Comparison of ENCODE assay signal across 7 mouse cellular contexts in the genomic region with DNA sequence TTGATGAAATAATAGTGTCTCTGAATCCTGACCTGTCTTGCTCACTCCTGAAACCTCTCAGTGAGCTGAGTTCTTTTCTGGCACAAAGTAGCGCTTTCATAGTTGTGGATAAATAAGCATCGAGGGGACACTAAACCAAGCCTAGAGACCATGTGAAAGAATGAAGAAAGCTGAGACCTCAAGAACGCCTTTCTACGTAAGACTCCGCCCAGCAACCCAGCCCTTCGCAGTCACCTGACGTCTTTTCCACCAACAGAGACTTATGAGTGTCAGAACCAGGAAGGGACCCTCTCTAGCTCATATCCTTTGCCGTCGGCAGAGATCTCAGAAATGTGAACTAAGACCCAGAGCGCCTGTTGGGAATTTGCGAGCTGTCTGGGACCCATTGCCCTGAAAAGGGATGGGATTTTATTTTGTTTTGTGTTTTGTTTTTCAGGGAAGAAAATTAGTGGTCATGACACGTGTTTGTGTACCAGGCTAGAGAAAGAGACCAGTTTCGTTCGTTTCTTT. TPM values are rescaled to one million over a fixed set of nuclear protein-coding genes. Genes with fewer than 3 reads are reported as not detected.
A peak's percentile ranks its signal among the peaks of the same experiment; 100 is the strongest.
DNase-seq lines count a peak whose midpoint lies in the region; ATAC-seq and TF ChIP-seq lines count a peak whose summit lies in the region.

No protein-coding gene starts in this region.

- H3K27ac ChIP-seq in hindbrain, embryonic 15.5 days (replicated peaks), result peak overlapping the region; percentile 79
- H3K27ac ChIP-seq in left cerebral cortex, adult 2 months, result peak overlapping the region; percentile 76

- intact Hi-C loops in left cerebral cortex, adult 2 months (cut with DNase I), result loop anchor here (1.0 to 10.0 kb wide), 3 partner anchors 82 to 287 kb away; a partner anchor contains a TSS

- no peak for TF ChIP-seq CTCF in left cerebral cortex, adult 2 months (IDR thresholded peaks at IDR 0.05)

- H3K4me2 ChIP-seq in hindbrain, embryonic 15.5 days, result peak overlapping the region; percentile 66

- H3K4me1 ChIP-seq in hindbrain, embryonic 15.5 days (replicated peaks), result peaks cover 24% of the 10 kb centered on the region
- peaks cover 52% of the 10 kb centered on the region for H3K4me1 ChIP-seq in megakaryocyte, embryonic 14.5 days

- peak; percentile 80 for ATAC-seq in hindbrain, embryonic 15.5 days (ENCODE audit: low FRiP score, low read depth)

- no peaks in the 10 kb centered on the region for H3K36me3 ChIP-seq in hindbrain, embryonic 15.5 days
- no peaks in the 10 kb centered on the region for H3K36me3 ChIP-seq in megakaryocyte, embryonic 14.5 days (replicated peaks; ENCODE audit: low read length)

- peaks cover under 1% of the 10 kb centered on the region; the same call in 1 of the 2 replicates for H3K27me3 ChIP-seq in hindbrain, embryonic 15.5 days
- no peaks in the 10 kb centered on the region for H3K27me3 ChIP-seq in megakaryocyte, embryonic 14.5 days (replicated peaks)

- H3K4me3 ChIP-seq in hindbrain, embryonic 15.5 days, result peak overlapping the region; percentile 52
- peak overlapping the region; percentile 61 for H3K4me3 ChIP-seq in left cerebral cortex, adult 2 months
- peak overlapping the region; percentile 91 for H3K4me3 ChIP-seq in megakaryocyte, embryonic 14.5 days (replicated peaks)

- H3K9ac ChIP-seq in hindbrain, embryonic 15.5 days, result peak overlapping the region; percentile 42

- DNase-seq in adipocyte (ENCODE audit: low spot score), result peak; percentile 76
- DNase-seq in cerebellum, postnatal 25 days, result peak; percentile 73 to 75
- DNase-seq in frontal cortex, postnatal 36 days (ENCODE audit: low spot score in 2 of 2), result peak; percentile 57 to 74
- peak; percentile 48 to 64 for DNase-seq in left cerebral cortex, adult 2 months (ENCODE audit: extremely low spot score in 1 of 2, low spot score in 2 of 2)
- peak; percentile 70 for DNase-seq in right cerebral cortex, postnatal 25 days

- no peaks in the 10 kb centered on the region for H3K9me3 ChIP-seq in hindbrain, embryonic 15.5 days
- H3K9me3 ChIP-seq in megakaryocyte, embryonic 14.5 days, result no peaks in the 10 kb centered on the region

- WGBS in hindbrain, embryonic 15.5 days, result 14% methylated on average over 14 of the region's 14 CpGs

RNA-seq across cellular contexts. Expression of a gene that starts 7.7 kb away (rescaled TPM):
- polyA plus RNA-seq in hindbrain, embryonic 15.5 days (2015; fragmentation: Nextera tagmentation; extraction: Ambion mirVana), result 32.5 and 34.3 TPM in 2 replicates
- 10 to 100 TPM; 34.1 to 34.4 TPM for total RNA-seq in left cerebral cortex, adult 2 months (2021)
- polyA plus RNA-seq in megakaryocyte, embryonic 14.5 days (2012; ENCODE audit: insufficient read depth, low replicate concordance), result 5.4 and 42.9 TPM in 2 replicates

RNA-seq across cellular contexts. Expression of a gene that starts 22.8 kb away (rescaled TPM):
- 0.12 TPM in 1 of 2 replicates, not detected in the other for polyA plus RNA-seq in hindbrain, embryonic 15.5 days (2015; fragmentation: Nextera tagmentation; extraction: Ambion mirVana)
- under 1 TPM in 1 of 2 experiments, not detected in 1; 0.27 TPM for total RNA-seq in left cerebral cortex, adult 2 months (2021)
- polyA plus RNA-seq in megakaryocyte, embryonic 14.5 days (2012; ENCODE audit: insufficient read depth, low replicate concordance), result not detected in 2 replicates

Comparison
In these comparisons a context has a peak if more than half of its experiments do, and no peak if none do; other contexts are left out.
1. Peak in every context shown above with its lines: DNase-seq, ATAC-seq, H3K4me3 ChIP-seq and H3K27ac ChIP-seq.